Mouse (Mus musculus) neural tube, embryonic 12.5 days (tissue): ENCODE results near the gene Slc30a1. TPM values are rescaled to one million over a fixed set of nuclear protein-coding genes. Genes with fewer than 3 reads are reported as not detected.

Experiments
- ATAC-seq: fragments of 200-750 bp; cut with Nextera tagmentation; 2 replicates; pipeline ENCODE4 v1.8.0; 2017; ENCODE audit warnings: low read depth, mild to moderate bottlenecking, moderate TSS enrichment, moderate library complexity; ENCODE audit not compliant: low FRiP score
- H3K27ac ChIP-seq: fragments of 300-500 bp; sonication (generic); 2 replicates; pipeline ENCODE4 v1.5.1; 2016
- H3K27me3 ChIP-seq: fragments of 300-500 bp; sonication (generic); replicated peaks from 2 replicates; pipeline ENCODE4 v1.6.1; 2016; ENCODE audit warnings: mild to moderate bottlenecking
- H3K36me3 ChIP-seq: fragments of 300-500 bp; sonication (generic); 2 replicates; pipeline ENCODE4 v1.6.1; 2016; ENCODE audit warnings: mild to moderate bottlenecking
- H3K4me1 ChIP-seq: fragments of 300-500 bp; sonication (generic); 2 replicates; pipeline ENCODE4 v1.6.1; 2016
- H3K4me2 ChIP-seq: fragments of 300-500 bp; sonication (generic); replicated peaks from 2 replicates; pipeline ENCODE4 v1.6.1; 2016; ENCODE audit warnings: mild to moderate bottlenecking
- H3K4me3 ChIP-seq: fragments of 300-500 bp; sonication (generic); 2 replicates; pipeline ENCODE4 v1.5.1; 2016
- H3K9ac ChIP-seq: fragments of 300-500 bp; sonication (generic); 2 replicates; pipeline ENCODE4 v1.6.1; 2016; ENCODE audit warnings: mild to moderate bottlenecking
- H3K9me3 ChIP-seq: fragments of 300-500 bp; sonication (generic); 2 replicates; pipeline ENCODE4 v1.6.1; 2016; ENCODE audit warnings: mild to moderate bottlenecking
- WGBS: fragments of 180-500 bp; shearing (Covaris S2); methylation state at CpG from one replicate; pipeline ENCODE4 v1.1.7; 2016; 5-methylcytosine and 5-hydroxymethylcytosine counted together
- polyA plus RNA-seq: library from polyadenylated mRNA; unstranded; fragments of >200 nt; fragmentation: Nextera tagmentation; extraction: Ambion mirVana; gene quantifications from 2 replicates; pipeline ENCODE4 v1.2.1, GENCODE M21; 2016

The Slc30a1 gene
- 4.4 and 4.7 TPM in 2 replicates for polyA plus RNA-seq

- Histone ChIP-seq H3K4me1 (peaks cover 30% of the 10 kb centered on the region), H3K27me3 (no peaks in the 10 kb centered on the region), H3K27ac (peak within 1 kb of the TSS; percentile 77), H3K36me3 (peaks cover 12% of the 10 kb centered on the region), H3K4me2 (peak within 1 kb of the TSS; percentile 95), H3K4me3 (peak within 1 kb of the TSS; percentile 93), H3K9ac (peak within 1 kb of the TSS; percentile 83), H3K9me3 (no peaks in the 10 kb centered on the region)
- WGBS: under 1% methylated on average over 102 of the region's 104 CpGs
- ATAC-seq: peak; percentile 98
These were observed at the start of gene Slc30a1 for GRCm38 (mm10) chr1:191906571-191907430. Gene Slc30a1, plus strand, starts transcription at chr1:191906767.

GRCm38 (mm10) chr1:191856886-191857651, 49.5 kb upstream of the Slc30a1 start:
- H3K4me3 ChIP-seq: no peak overlapping the region
- H3K4me1 ChIP-seq: no peaks in the 10 kb centered on the region
- ATAC-seq: no peak
- H3K9me3 ChIP-seq: no peaks in the 10 kb centered on the region
- H3K27me3 ChIP-seq: no peaks in the 10 kb centered on the region
- H3K9ac ChIP-seq: no peak overlapping the region
- no peaks in the 10 kb centered on the region for H3K36me3 ChIP-seq
- H3K27ac ChIP-seq: no peak overlapping the region
- no peak overlapping the region for H3K4me2 ChIP-seq
- 86% methylated on average over 5 of the region's 5 CpGs for WGBS

GRCm38 (mm10) chr1:191858136-191858535, 48.4 kb upstream of the Slc30a1 start:
- Histone ChIP-seq H3K4me3 (no peak overlapping the region), H3K4me2 (no peak overlapping the region), H3K4me1 (no peaks in the 10 kb centered on the region), H3K27me3 (no peaks in the 10 kb centered on the region), H3K36me3 (no peaks in the 10 kb centered on the region), H3K9me3 (no peaks in the 10 kb centered on the region), H3K9ac (no peak overlapping the region), H3K27ac (no peak overlapping the region)
- no peak for ATAC-seq

- no peak overlapping the region for H3K4me2 ChIP-seq
- H3K9ac ChIP-seq: no peak overlapping the region
- no peaks in the 10 kb centered on the region for H3K9me3 ChIP-seq
- H3K36me3 ChIP-seq: no peaks in the 10 kb centered on the region
- no peaks in the 10 kb centered on the region for H3K27me3 ChIP-seq
- 93% methylated on average over 3 of the region's 3 CpGs for WGBS
- ATAC-seq: no peak
- H3K4me1 ChIP-seq: no peaks in the 10 kb centered on the region
- H3K4me3 ChIP-seq: no peak overlapping the region
- H3K27ac ChIP-seq: no peak overlapping the region
These were observed 46.7 kb upstream of the Slc30a1 start for GRCm38 (mm10) chr1:191859847-191860246.

- ATAC-seq: no peak
These were observed 45.3 kb upstream of the Slc30a1 start for GRCm38 (mm10) chr1:191861247-191861646.

GRCm38 (mm10) chr1:191863833-191864550, 42.6 kb upstream of the Slc30a1 start:
- no peak for ATAC-seq
- H3K9me3 ChIP-seq: no peaks in the 10 kb centered on the region
- H3K36me3 ChIP-seq: no peaks in the 10 kb centered on the region
- H3K9ac ChIP-seq: no peak overlapping the region
- no peaks in the 10 kb centered on the region for H3K27me3 ChIP-seq
- no peak overlapping the region for H3K27ac ChIP-seq
- no peak overlapping the region for H3K4me2 ChIP-seq
- H3K4me3 ChIP-seq: no peak overlapping the region
- H3K4me1 ChIP-seq: no peaks in the 10 kb centered on the region
- 80% methylated on average over 4 of the region's 4 CpGs for WGBS

More at GRCm38 (mm10) chr1:191861247-191861646, 45.3 kb upstream of the Slc30a1 start:
- no peaks in the 10 kb centered on the region for H3K27me3 ChIP-seq
- WGBS: 88% methylated on average over 5 of the region's 5 CpGs
- no peak overlapping the region for H3K4me3 ChIP-seq
- no peak overlapping the region for H3K9ac ChIP-seq
- H3K9me3 ChIP-seq: no peaks in the 10 kb centered on the region
- H3K4me2 ChIP-seq: no peak overlapping the region
- H3K4me1 ChIP-seq: no peaks in the 10 kb centered on the region
- H3K36me3 ChIP-seq: no peaks in the 10 kb centered on the region
- no peak overlapping the region for H3K27ac ChIP-seq

GRCm38 (mm10) chr1:191864551-191865027, 42.0 kb upstream of the Slc30a1 start:
- 86% methylated on average over 8 of the region's 8 CpGs for whole genome bisulfite sequencing
- no peaks in the 10 kb centered on the region for H3K4me1 ChIP-seq
- H3K27ac ChIP-seq: no peak overlapping the region
- no peaks in the 10 kb centered on the region for H3K36me3 ChIP-seq
- H3K4me2 ChIP-seq: no peak overlapping the region
- ATAC-seq: no peak
- H3K27me3 ChIP-seq: no peaks in the 10 kb centered on the region
- no peak overlapping the region for H3K4me3 ChIP-seq
- H3K9ac ChIP-seq: no peak overlapping the region
- H3K9me3 ChIP-seq: no peaks in the 10 kb centered on the region

- H3K4me1 ChIP-seq: no peaks in the 10 kb centered on the region
- H3K27me3 ChIP-seq: no peaks in the 10 kb centered on the region
- ATAC-seq: no peak
- no peaks in the 10 kb centered on the region for H3K9me3 ChIP-seq
- 83% methylated on average over 6 of the region's 6 CpGs for WGBS
- no peak overlapping the region for H3K4me3 ChIP-seq
- H3K9ac ChIP-seq: no peak overlapping the region
- H3K36me3 ChIP-seq: no peaks in the 10 kb centered on the region
- no peak overlapping the region for H3K27ac ChIP-seq
- no peak overlapping the region for H3K4me2 ChIP-seq
These were observed 34.4 kb upstream of the Slc30a1 start for GRCm38 (mm10) chr1:191872076-191872710.

- Histone ChIP-seq H3K4me2 (no peak overlapping the region), H3K4me3 (no peak overlapping the region), H3K9ac (no peak overlapping the region), H3K27ac (no peak overlapping the region), H3K27me3 (no peaks in the 10 kb centered on the region), H3K4me1 (no peaks in the 10 kb centered on the region), H3K36me3 (no peaks in the 10 kb centered on the region), H3K9me3 (no peaks in the 10 kb centered on the region)
- WGBS: 90% methylated on average over 7 of the region's 7 CpGs
- no peak for ATAC-seq
These were observed 31.6 kb upstream of the Slc30a1 start for GRCm38 (mm10) chr1:191875006-191875405.

- no peak for ATAC-seq
- 79% methylated on average over 9 of the region's 9 CpGs for WGBS
These were observed 30.8 kb upstream of the Slc30a1 start for GRCm38 (mm10) chr1:191875683-191876305.

GRCm38 (mm10) chr1:191877681-191878080, 28.9 kb upstream of the Slc30a1 start:
- no peak for ATAC-seq
- Histone ChIP-seq H3K27me3 (no peaks in the 10 kb centered on the region), H3K4me2 (no peak overlapping the region), H3K27ac (no peak overlapping the region), H3K9ac (no peak overlapping the region), H3K4me3 (no peak overlapping the region), H3K9me3 (no peaks in the 10 kb centered on the region), H3K36me3 (no peaks in the 10 kb centered on the region), H3K4me1 (no peaks in the 10 kb centered on the region)
- WGBS: 71% methylated on average over 10 of the region's 10 CpGs

More at GRCm38 (mm10) chr1:191875683-191876305, 30.8 kb upstream of the Slc30a1 start:
- Histone ChIP-seq H3K9me3 (no peaks in the 10 kb centered on the region), H3K4me2 (no peak overlapping the region), H3K9ac (no peak overlapping the region), H3K27me3 (no peaks in the 10 kb centered on the region), H3K27ac (no peak overlapping the region), H3K4me3 (no peak overlapping the region), H3K36me3 (no peaks in the 10 kb centered on the region), H3K4me1 (no peaks in the 10 kb centered on the region)
